Mouse (Mus musculus) T-cell, adult 2 months (primary cell): ENCODE measurements around the gene Hras.

ENCODE experiments used
- DNase-seq: peaks from one replicate; pipeline ENCODE4 v3.0.0; 2022; ENCODE audit warnings: low spot score

Hras gene

GRCm38 (mm10) chr7:141213605-141214235 is 19.9 kb upstream of the Hras start, which contains the start of gene Lmntd2:
TSS of gene Lmntd2 (minus strand) at chr7:141214080.
- DNase-seq, result no peak

GRCm38 (mm10) chr7:141213133-141213532 is 19.3 kb upstream of the Hras start:
- no peak for DNase-seq

- no peak for DNase-seq
Measured at GRCm38 (mm10) chr7:141210606-141211131, 16.9 kb upstream of the Hras start.

GRCm38 (mm10) chr7:141210137-141210536 is 16.3 kb upstream of the Hras start:
- DNase-seq, result no peak

- DNase-seq, result no peak
Measured at GRCm38 (mm10) chr7:141209526-141209925, 15.7 kb upstream of the Hras start.

GRCm38 (mm10) chr7:141206182-141206937 is 12.6 kb upstream of the Hras start:
- no peak for DNase-seq

GRCm38 (mm10) chr7:141205504-141205903 is 11.7 kb upstream of the Hras start:
- no peak for DNase-seq

- DNase-seq, result no peak
Measured at GRCm38 (mm10) chr7:141204546-141204945, 10.7 kb upstream of the Hras start.

GRCm38 (mm10) chr7:141198121-141198520 is 4.3 kb upstream of the Hras start:
- no peak for DNase-seq

- DNase-seq, result no peak
Measured at GRCm38 (mm10) chr7:141196619-141197282, 2.9 kb upstream of the Hras start.

- DNase-seq, result no peak
Measured at GRCm38 (mm10) chr7:141195754-141196153, 1.9 kb upstream of the Hras start.

GRCm38 (mm10) chr7:141194830-141195229 is 1.0 kb upstream of the Hras start:
- DNase-seq, result peak; percentile 91

GRCm38 (mm10) chr7:141194409-141194808 is 604 bp upstream of the Hras start:
- DNase-seq, result no peak

- DNase-seq, result no peak
Measured at GRCm38 (mm10) chr7:141193348-141193856, 403 bp downstream of the Hras start.

- no peak for DNase-seq
Measured at GRCm38 (mm10) chr7:141192776-141193347, 943 bp downstream of the Hras start.

GRCm38 (mm10) chr7:141191796-141192685 is 1.8 kb downstream of the Hras start:
- DNase-seq, result no peak

GRCm38 (mm10) chr7:141191036-141191435 is 2.8 kb downstream of the Hras start:
- DNase-seq, result no peak

GRCm38 (mm10) chr7:141190220-141190619 is 3.6 kb downstream of the Hras start:
- DNase-seq, result no peak

- no peak for DNase-seq
Measured at GRCm38 (mm10) chr7:141188733-141189132, 5.1 kb downstream of the Hras start.

- no peak for DNase-seq
Measured at GRCm38 (mm10) chr7:141188194-141188593, 5.6 kb downstream of the Hras start.

GRCm38 (mm10) chr7:141176173-141176572 is 17.6 kb downstream of the Hras start:
- DNase-seq, result peak; percentile 83
